Mouse (Mus musculus) ovary, postnatal 10 days (tissue): ENCODE data around the gene Fam221b.

Source experiments
- DNase-seq: peaks from one replicate; pipeline ENCODE4 v3.0.0; 2022; ENCODE audit warnings: low spot score

Gene Fam221b

DNA sequence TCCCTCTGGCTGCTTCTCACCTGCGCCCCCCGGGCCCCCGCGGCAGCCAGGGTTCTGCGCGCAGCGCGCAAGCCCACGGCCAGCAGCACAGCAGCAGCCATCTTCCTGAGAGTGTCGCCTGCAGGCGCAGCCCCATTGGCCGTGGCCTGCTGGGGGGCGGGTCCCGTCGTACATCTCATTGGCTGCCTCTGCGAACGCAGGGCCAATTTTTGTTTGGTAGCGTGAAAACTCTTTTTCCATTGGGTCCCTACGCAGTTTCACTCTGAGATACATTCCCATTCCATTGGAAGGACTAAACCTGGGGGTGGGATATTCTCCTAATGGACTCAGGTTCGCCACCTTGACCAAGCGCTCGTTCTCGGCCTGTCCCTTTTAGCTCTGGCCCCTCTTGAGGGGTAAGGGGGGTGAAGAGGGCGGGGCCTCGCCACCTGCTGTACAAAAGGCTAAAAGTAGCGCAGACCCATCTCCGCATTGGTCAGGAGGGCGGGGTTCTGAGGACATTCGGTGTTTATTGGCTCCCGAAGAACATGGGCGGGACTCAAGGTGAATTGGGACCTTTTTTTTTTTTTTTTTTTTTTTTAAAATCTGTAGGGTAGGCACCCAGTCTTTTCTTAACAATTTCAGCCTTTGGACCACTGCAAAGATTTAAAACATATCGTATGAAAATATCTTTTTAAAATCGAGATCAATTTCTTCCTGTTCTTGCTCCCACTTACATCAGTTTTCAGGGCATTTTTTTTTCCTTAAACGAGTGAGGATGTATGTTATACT lies 12.4 kb downstream of the Fam221b start, which contains the start of gene Hint2:
Hint2 (minus strand) TSS at position 128 of the 771 bp plus-strand sequence.
- DNase-seq = peak; percentile 75

DNA sequence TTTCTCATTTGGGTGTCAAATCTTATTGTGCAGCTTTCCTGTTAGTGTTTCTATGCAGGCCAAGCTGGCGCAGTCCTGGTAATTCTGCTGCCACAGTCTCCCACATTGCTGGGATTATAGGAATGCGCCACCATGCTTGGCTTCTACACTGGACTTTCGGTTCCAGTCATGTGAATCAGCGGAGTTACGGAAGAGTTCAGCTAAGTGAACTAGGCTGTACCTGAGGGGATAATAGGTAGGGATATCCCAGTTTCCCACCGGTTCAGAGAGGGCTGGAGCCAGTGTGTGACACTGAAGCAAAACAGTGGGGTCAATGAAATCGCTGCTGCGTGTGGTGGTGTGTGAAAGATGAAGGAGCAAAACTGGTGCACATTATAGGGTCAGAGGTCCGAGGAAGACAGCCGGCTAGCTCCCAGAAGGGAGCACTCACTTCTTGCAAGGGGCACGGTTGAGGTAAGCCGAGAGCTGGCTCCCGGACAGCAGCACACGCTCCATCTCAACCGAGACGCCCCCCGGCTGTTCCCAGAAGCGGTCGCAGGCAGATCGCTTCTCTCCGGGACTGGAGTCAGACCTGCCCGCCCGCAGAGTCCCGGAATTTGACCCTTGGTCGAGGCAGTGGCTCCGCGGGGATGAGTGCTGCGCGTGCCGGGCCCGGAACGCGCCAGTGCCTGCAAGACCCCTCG lies 13.1 kb downstream of the Fam221b start:
- DNase-seq = no peak

- no peak for DNase-seq
Observed at GRCm38 (mm10) chr4:43653161-43654015, 15.6 kb downstream of the Fam221b start, which contains the start of gene Spag8. TSS of gene Spag8 (minus strand) at chr4:43653594.

DNA sequence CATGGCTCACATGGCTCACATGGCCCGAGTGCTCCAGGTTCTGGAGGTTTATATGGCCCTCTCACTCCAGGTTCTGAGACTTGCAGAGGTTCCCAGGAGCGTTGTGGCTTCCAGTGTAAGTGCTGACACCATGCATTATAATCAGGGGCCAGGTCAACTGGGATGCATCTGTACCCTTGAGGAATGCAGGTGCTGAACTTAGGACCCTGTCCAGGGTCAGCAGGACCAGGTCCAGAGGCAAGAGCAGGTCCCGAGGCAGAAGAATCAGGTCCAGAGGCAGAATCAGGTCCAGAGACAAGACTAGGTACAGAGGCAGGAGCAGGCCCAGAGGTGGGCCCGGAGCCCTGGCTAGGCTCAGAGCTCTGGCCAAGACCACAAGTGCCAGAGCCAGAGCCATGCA lies 16.2 kb downstream of the Fam221b start:
- DNase-seq = no peak

GRCm38 (mm10) chr4:43649783-43650182 lies 19.2 kb downstream of the Fam221b start:
- no peak for DNase-seq

DNA sequence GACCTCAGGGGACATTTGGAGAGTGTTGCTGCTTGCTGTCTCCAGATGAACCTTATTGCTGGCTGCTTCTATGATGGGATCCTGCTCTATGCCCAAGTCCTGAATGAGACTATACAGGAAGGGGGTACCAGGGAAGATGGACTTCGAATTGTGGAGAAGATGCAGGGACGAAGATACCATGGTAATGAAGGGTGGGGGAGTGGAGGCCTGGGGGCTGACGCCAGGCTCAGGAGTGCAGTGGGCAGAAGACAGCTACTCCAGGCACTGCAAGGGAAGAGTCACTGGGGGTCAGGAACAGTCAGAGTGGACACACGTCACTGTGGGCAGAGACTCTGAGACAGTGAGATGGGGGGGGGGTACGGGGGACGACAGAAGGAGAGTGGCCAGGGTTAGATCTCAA lies 28.5 kb downstream of the Fam221b start:
- DNase-seq = no peak

DNA sequence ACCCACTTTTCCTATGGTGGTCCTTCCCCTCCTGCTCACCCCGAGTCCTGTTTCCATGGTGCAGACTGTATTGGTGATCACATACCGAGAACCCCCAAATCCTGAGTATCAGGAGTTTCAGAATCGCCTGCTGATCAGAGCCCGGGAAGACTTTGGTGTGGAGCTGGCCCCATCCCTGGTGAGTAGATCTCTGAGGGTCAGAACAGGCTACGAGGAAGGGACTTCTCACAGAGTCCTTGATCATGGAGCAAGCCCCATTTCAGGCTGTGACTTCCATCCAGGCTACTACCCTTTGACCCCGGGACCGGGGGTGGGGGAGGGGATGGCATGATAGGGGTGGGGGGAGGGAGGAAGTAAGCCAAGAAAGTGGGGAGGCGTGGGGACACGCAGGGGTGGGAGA lies 28.9 kb downstream of the Fam221b start:
- DNase-seq = no peak

GRCm38 (mm10) chr4:43636751-43637150 lies 32.2 kb downstream of the Fam221b start:
- no peak for DNase-seq

GRCm38 (mm10) chr4:43634621-43635374 lies 34.1 kb downstream of the Fam221b start:
- DNase-seq = no peak

GRCm38 (mm10) chr4:43633736-43634135 lies 35.2 kb downstream of the Fam221b start:
- DNase-seq = no peak

DNA sequence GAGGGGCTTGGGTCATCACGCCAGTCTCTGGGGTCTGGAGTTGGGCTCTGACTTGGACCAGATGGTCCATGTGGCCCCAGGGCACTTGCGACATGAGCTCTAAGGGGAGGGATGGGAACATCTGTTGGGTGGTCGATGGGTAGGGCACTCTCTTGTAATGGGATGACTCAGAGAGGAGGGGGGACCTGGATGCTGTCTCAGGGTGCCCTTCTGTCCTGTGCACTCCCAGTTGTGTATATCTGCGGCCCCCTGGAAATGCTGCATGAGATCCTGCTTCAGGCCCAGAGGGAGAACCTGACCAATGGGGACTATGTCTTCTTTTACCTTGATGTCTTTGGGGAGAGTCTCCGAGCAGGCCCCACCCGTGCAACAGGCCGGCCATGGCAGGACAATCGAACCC lies 35.6 kb downstream of the Fam221b start:
- no peak for DNase-seq

- DNase-seq = no peak
Observed at GRCm38 (mm10) chr4:43631956-43632920, 36.7 kb downstream of the Fam221b start.

- peak; percentile 46 for DNase-seq
Observed at GRCm38 (mm10) chr4:43631046-43631955, 37.6 kb downstream of the Fam221b start, which contains the start of gene Npr2. TSS of gene Npr2 (plus strand) at chr4:43631935.

GRCm38 (mm10) chr4:43630671-43631045 lies 38.3 kb downstream of the Fam221b start:
- DNase-seq = no peak

DNA sequence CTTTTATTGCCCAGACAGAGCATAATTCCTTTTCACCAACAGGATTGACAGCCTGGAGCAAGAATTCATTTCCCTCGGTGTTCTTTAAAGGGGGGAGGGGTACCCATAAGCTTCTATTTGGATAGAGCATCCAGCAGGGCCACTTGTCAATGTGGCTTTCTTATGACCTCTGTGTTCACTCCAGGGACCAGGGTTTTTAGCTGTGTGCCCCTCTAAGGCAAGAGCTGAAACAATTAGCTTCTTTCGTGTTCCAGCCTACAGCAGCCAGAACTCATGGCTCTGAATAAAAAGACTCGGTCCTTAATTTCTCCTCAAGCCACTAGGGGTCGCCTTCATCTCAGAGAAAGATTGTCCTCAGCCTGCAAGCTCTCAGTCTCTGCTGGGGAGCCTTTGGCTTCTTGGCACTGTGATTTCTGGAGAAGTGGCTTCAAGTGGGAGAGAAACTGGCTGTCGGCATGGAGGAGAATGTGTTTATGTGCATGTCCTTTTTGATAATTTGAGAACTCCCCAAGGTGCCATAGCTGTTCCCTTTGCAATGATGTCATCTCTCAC lies 38.8 kb downstream of the Fam221b start:
- DNase-seq = peak; percentile 42

DNA sequence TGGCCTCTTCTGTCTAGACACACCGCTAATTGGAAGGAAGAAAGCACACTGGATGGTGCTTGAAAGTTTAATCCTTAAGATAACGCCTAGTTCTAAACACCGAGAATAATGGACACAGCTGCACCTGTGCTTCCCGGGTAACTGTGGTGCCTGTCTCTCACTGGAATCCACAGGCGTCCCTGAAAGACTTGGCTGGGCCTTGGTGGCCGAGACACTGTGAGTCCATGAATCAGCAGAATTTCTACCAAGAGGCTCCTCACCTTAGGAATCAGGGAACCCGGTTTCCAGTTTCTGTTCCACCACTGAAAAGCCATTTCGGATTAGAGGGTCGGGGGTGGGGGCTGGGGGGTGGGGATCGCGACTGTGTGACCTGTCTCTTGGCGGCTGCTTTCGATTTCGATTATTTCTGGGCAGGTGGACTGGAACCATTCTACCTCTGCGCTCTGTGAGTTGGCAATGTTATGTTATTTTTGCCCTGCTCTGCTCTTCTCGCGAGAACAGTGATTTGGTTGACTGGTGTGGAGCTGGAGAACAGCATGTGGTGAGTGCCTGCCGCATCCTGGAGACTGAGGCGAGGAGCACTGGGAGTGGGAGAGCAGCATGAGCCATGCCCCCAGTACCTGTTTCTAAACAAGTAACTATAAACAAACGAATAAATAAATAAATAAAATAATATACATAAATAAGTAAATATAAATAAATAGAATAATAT lies 39.7 kb downstream of the Fam221b start:
- no peak for DNase-seq

DNA sequence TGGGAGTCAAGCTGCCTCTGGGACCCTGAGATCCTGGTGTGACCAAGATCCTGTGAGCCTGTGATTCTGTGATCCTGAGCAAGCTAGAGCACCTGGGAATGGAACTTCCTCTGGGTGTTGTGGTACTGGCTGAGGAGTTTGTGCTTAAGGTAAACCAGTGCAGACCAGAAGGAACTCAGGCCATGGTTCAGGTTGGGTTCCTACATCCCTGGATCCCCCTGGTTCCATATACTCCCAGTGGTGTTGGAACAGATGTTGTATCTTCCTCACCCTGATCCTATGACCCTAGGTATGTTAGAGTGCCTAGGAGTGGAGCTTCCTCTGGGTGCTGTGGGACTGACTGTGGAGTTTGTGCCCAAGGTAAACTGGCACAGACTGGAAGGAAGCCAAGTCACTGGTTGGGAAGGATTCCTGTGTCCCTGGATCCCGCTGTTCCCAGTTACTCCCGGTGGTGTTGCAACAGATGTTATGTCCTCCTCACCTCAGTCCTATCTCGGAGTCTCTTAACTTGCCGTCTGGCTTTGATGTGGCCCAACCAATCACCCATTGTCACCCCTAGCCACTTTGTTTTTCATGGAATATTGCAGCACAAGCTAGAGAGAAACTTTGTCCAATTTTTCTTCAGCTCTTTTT lies 48.7 kb downstream of the Fam221b start:
- DNase-seq = no peak
